Mouse (Mus musculus): ENCODE measurements around the gene Gpat2. TPM values are rescaled to one million over a fixed set of nuclear protein-coding genes. Genes with fewer than 3 reads are reported as not detected.

Gpat2 gene
- total RNA-seq, 2 experiments from 2014 or later = not detected

DNA sequence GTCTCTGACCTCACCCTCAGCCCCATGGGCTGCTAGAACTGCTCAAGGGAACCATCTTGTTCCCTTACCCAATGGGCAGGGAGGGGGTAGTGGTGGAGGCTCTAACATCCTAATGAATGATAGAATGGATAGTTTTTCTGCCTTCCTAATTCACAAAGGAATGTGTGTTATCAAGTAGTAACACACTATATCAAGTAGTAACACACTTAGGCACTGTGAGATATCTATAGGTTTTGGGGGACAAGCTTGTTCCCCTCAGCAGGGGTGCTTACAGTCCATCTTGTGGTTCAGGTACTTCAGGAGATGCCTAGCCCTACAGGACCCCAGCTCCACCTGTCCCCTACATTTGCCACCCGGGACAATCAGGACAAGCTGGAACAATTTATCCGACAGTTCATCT lies 10.6 kb downstream of the Gpat2 start:
- ATAC-seq (replicated peaks; ENCODE audit: low FRiP score, poor library complexity, severe bottlenecking) = no peak

DNA sequence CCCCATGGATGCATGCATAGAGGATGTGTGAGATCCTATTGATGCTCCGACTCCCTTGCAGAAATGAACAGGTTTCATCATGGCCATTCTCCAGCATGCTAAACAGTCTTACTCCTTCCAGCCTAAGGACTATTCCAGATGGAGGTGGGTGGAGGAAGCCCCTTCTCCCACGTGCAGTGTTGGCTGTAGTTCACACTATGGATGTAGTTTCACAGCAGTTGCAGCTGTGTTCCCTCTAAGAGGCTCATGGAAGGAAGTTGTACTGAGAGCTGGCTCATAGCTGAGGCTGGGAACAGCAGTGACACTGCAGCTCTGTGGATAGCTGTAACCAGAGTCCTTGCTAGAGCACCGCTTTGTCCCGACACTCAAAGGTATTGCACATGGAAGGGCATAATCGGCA lies 12.7 kb downstream of the Gpat2 start:
- no peak for ATAC-seq (replicated peaks; ENCODE audit: low FRiP score, poor library complexity, severe bottlenecking)

DNA sequence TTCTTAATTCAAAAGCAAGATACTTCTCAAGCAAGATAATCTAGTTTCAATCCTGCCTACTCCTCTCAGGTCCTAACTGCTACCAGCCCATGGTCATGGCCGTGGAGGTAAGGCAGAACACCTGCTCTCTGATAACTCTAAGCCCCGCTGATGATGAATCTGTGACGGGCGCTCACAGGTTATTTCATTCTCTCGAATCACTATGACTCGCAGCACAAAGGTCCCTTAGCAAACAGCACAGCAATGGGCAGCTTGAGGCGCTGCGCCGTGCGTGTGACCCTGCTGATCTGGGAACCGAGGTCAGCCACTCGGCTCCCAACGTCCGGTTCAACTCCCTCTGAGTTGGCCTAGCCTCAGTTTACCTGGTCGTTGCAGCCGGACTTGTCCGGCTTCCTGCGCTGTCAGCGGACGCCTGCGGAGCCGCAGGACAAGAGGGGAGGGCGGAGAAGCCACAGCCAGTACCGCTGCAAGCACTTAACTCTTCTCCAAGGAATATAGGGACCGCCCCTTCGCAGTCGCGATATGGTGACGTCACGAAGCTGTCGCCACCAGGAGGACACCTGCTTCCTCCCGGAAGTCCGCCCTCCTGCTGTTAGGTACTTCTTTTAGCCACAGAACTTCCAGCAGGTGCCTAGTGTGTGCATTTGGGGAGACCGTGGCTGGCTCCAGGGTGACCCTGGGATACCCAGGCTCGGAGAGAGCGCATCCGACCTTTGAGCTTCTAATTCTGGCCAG lies 19.2 kb downstream of the Gpat2 start, which contains the start of gene Fahd2a:
Gene Fahd2a (minus strand): TSS at position 511 of the 735 bp plus-strand sequence.
- ATAC-seq (replicated peaks; ENCODE audit: low FRiP score, poor library complexity, severe bottlenecking) = peak; percentile 95

DNA sequence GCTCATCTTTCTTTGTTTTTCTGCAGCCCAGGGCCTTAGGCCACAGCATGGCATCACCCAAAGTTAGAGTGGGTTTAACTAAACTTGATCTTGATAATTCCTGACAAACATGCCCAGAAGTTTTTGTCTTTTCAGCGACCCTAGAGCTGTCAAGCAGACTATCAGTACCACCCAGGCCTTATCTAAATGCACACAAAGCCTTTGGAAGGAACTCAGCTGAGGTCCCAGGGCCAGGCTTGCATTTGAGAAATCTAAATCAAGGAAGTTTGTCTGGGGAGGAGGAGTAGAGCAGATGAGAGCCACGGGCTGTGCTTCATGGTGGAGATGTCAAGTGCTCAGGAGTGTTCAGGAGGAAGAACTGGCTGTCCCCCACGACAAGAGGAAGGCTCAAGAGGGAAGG lies 21.8 kb downstream of the Gpat2 start:
- no peak for ATAC-seq (replicated peaks; ENCODE audit: low FRiP score, poor library complexity, severe bottlenecking)

DNA sequence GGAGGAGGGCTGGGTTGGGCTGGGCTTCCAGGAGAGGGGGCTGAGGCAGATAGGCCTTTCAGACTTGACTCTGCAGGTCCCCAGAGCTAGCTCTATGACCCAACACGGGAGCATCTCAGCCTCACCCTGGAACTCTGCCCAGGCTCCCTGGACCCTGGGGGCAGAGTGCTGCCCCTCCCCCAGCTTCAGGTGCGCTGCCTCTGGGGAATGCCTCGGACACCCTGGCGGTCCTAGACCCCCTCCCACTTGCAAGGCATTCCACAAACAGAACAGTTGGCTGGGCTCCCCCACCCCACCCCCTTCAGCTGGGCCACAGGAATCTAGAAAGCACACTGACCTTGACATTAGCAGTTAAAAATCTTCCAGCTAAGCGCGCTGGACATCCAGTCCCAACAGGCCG lies 24.7 kb downstream of the Gpat2 start:
- no peak for ATAC-seq (replicated peaks; ENCODE audit: low FRiP score, poor library complexity, severe bottlenecking)

DNA sequence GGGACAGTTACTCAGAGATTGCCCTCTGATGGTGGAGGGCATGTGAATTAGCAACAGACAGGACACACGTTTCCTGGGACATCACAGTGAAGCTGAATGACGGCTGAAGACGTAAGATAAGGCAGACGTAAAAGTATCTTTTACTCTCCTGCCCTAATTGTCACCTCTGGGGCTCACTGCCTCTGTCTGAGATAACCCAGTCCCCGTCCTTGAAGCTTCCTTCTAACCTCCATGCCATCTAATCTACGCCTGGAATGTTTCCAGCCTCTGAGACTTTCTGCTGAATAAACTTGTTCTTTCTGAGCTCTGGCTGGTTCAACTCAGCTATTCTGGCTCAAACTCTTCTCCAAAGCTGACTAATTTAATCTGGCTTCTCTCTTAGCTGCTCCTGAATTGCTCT lies 26.7 kb downstream of the Gpat2 start:
- no peak for ATAC-seq (replicated peaks; ENCODE audit: low FRiP score, poor library complexity, severe bottlenecking)

DNA sequence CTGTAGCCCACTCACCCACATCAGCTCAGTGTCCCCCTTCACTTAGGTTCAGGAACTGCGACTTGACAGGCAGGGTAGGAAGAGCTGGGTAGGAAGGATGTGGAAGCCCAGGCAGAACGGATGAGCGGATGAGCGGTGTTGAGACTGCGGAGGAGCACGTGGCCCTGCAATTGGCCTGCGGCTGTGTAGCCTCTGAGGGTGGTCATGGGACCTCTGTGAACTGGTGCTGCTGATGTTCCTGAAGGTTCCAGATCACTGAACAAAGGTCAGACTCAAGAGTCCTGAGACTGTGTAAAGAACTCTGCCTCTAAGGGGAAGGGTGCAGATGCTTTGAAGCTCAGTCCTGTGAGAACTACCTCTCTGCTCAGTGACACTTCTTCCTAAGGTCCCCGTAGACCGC lies 28.1 kb downstream of the Gpat2 start:
- ATAC-seq (replicated peaks; ENCODE audit: low FRiP score, poor library complexity, severe bottlenecking) = no peak

DNA sequence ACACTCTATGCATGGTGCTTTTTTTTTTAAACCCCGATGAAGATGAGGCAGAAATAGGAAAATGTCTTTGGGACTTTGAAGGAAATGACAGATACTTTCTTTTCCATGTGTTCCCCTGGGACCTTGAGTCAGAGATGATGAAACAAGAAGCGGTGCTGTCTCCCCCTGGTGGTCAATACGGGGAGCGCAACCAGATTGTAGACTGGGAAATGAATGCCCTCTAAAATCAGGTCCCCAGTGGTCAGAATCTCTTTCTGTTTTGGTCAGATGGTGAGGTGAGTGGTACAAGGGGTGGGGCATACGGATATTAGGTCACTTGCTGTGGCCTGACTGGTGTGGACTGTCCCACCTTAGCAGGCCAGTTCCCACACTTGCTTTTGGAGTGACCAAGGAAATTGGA lies 28.8 kb downstream of the Gpat2 start:
- ATAC-seq (replicated peaks; ENCODE audit: low FRiP score, poor library complexity, severe bottlenecking) = peak; percentile 69

DNA sequence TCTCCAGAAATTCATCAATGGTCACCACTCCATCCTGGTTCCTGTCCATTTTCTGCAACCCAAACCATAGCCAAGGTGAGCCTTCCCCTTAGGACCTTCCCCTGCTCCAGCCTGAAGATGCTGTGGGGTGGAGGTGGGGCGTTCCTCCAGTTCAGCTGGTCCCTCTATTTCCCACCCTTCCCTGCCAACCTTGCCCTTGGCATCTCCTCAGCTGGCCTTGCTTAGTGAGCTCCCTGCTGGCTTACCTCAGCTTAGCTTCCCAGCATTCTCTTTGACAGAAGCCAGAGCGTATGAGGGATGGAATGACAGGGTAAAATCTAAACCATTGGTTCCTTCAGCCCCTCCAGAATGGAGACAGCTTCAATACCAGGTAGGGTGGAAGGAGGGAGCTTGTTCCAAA lies 34.3 kb downstream of the Gpat2 start:
- ATAC-seq (replicated peaks; ENCODE audit: low FRiP score, poor library complexity, severe bottlenecking) = no peak

DNA sequence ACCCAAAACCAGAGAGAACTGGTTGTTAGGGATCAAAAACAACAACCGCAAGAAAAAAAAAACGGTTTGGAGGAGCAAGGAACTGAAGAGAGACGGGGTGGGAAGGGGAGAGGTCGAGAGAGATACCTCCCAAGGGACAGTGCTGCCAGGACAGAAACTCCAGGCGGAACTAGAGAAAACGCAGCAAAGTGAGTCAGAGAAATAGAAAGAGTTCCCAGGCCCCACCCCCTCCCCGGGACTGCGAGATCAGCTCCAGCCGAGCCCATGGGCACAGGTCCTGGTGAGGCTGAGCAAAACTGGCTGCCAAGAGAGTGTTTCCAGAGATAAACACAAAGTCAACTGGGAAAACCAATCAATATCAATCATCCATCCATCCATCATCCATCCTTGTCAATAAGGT lies 36.4 kb downstream of the Gpat2 start:
- ATAC-seq (replicated peaks; ENCODE audit: low FRiP score, poor library complexity, severe bottlenecking) = no peak

DNA sequence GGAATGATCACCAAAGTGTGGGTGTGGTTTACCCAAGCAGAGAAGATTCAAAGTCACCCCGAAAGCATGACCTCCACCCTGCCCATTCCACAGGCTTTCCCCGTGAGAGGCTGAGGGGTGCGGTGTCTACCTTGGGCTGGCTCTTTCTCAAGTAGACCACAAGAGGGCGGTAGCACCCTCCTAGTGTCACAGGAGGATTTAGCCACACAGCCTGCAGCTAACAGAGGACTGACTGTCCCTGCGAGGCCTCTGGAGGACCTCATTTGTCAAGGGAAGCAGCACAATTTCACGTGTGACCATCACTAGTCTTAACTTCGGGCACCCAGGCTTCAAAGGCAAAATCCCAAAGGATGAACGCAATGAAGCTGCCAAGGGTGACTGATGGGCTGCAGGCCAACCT lies 37.3 kb downstream of the Gpat2 start:
- ATAC-seq (replicated peaks; ENCODE audit: low FRiP score, poor library complexity, severe bottlenecking) = 0 out of 2 replicates have a peak, but pooled peaks have one; percentile 46

DNA sequence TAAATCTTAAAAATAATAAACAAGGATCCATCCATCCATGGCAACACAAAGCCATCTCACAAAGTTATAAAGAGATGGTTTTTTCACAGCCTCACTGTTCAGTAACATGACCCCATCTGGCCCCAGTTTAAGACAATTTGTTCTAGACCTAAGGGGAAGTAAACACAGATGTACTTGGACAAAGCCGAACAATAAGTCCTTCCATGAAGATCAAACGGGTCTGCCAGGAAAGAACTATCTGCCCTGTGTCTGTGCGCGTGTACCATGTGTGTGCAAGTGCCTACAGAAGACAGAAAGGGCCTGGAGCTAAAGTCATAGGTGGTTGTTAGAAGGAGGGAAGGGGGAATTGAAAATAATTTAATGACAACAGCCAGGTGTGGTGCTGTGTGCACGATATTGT lies 45.2 kb downstream of the Gpat2 start:
- ATAC-seq (replicated peaks; ENCODE audit: low FRiP score, poor library complexity, severe bottlenecking) = no peak

DNA sequence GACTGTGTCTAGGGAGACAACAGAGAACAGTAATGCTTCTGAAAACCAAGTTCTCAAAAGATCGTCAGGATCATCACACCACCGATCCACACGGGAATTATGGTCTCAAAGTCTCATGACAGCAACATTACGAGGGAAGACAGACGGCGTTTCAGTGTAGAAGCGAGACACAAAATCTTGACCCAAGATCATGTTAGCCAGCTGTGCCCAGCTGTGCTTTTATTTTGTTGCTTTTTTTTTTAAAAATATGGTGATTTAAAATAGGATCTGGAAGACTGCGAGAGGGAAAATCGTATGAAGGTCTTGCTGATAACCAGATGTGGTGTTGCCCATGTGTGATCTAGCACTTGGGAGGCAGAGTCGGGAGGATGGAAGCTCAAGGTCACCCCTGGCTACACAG lies 45.7 kb downstream of the Gpat2 start:
- no peak for ATAC-seq (replicated peaks; ENCODE audit: low FRiP score, poor library complexity, severe bottlenecking)

DNA sequence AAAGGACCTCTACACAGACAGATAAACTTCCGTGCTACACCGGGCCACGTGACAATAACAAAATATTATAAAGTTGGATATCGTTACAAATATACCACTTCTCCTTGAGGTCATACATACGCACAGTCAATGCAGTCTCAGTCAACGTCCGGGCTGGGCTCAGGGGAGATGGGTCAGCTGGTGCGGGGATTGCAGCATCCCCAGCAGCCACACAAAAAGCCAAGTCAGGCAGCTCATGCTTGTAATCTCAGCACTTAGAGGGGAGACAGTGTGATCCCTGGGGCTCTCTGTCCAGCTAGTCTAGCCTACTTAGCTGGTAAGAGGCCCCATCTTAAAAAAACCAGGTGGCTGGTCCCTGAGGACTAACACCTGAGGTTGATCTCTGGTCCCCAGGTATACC lies 46.3 kb downstream of the Gpat2 start:
- no peak for ATAC-seq (replicated peaks; ENCODE audit: low FRiP score, poor library complexity, severe bottlenecking)

DNA sequence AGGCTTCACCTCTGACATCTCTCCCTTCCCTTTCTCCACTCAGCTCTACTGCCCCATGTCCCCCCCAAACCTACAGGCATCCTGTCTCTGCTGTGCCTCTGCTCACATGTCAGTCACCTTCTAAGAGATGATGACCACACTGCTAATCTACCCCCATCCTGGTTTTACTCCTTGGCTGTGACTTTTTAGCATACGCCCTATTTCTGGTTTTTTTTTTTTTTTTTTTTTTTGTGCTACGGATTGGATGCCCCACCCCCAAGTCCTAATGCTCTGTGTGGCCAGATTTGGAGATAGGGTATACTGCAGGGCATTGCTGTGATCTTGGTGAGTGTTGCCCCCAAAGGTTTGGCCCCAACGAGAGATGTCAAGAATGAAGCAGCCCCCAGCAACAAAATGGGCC lies 47.3 kb downstream of the Gpat2 start:
- ATAC-seq (replicated peaks; ENCODE audit: low FRiP score, poor library complexity, severe bottlenecking) = no peak

DNA sequence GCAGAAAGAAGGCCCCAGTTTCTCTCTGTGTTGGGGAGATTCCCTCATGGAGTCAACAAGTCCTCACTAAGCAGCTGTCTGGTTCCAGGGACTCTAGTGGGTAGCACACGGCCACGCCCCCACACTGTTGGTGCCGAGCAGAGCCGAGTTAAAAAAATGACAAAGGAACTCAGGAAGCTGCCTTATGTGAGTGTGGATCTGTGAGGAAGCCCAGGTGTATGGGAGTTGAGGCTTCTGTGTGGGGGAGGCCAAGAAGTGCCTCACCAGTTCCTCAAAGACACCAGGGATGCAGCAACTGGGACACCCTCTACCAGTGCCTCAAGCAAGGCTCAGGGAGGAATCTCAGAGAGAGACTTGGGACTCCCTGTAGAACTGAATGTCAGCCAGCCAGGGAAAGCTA lies 54.2 kb downstream of the Gpat2 start:
- no peak for ATAC-seq (replicated peaks; ENCODE audit: low FRiP score, poor library complexity, severe bottlenecking)

DNA sequence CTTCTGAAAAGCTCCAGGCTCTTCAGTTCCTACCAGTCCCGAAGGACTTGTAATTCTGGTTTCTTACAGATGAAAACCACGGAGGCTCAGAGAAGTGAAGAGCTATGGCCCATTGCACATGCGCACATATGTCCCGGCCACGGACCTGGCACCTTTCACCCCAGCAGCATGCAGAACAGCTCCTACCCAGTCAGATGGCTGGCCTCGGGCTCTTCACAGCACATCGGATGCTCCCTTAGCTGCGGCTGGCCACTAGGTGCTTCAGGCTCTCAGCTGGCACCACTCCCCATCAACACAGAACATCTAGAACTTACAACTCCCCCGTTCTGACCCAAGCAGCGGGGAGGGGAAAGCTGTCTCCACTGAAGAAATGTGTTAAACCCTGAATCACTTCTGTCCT lies 54.8 kb downstream of the Gpat2 start:
- no peak for ATAC-seq (replicated peaks; ENCODE audit: low FRiP score, poor library complexity, severe bottlenecking)

DNA sequence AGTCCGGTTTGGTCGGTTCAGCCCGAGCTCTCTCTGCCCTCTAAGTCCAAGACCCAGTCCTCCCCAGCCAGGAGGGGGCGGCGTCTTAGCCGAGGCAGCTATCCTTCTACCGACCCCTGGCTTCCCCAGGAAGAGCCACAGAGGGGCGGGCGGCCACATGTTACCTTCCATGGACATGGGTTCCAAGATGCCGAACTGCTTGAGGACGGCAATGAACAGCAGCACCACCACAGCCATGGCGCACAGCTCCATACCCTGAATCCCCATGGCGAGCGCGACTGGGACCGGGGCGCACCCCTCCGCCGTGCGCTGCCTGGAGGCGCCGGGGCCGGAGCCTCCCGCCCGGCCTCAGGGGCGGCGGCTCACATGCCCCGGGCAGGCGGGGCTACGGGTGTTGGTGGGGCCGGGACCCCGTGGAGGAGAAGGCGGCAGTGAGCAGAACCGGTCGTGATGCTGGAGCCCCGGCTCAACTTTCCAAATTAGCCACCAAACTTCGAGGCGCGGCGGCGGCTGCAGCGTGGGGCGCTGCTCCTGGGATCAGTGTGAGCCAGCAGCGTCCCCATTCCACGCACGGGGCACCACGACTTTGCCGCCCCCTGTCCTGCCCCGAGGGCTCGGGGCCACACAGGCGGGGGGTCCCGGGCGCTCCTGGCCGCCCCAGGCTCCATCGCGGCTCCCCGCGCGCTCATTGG lies 57.0 kb downstream of the Gpat2 start:
- ATAC-seq (replicated peaks; ENCODE audit: low FRiP score, poor library complexity, severe bottlenecking) = no peak

DNA sequence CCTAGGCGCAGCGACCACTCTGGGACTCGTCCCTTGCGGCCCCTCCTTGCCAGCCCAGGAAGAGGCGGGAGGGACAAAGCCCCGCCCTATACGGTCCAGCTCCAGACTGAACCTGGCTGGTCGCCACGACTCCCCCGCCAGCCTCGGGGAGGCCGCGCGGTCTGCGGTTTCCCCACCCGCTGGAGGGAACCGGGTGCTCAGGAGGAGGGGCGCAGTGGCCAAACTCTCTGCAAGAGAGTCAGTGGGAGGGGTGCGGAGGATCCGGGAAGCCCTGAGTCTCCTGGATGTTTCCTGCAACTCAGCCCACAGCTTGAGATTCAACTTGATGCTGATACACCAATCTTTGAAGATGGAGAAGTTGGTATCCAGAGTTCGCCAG lies 57.5 kb downstream of the Gpat2 start:
- no peak for ATAC-seq (replicated peaks; ENCODE audit: low FRiP score, poor library complexity, severe bottlenecking)

DNA sequence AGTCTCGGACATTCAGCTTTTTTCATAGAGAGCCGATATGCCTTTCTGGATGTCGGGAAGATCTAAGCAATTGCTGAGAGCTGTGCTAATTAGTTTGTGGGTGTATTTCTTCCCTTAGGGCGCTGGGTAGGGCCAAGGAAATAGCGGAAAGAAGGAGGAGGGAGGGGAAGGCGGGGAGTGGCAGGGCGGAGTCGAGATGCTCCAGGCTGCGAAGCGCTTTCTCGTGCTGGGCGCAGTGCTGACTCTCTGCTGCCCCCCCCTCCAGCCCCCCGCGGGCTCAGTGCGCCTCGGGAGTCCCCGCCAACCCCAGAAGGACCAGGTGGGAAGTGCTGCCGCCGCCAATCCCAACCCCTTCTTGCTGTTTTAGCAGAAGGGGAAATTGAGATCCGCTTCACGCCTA lies 58.0 kb downstream of the Gpat2 start:
- ATAC-seq (replicated peaks; ENCODE audit: low FRiP score, poor library complexity, severe bottlenecking) = no peak

DNA sequence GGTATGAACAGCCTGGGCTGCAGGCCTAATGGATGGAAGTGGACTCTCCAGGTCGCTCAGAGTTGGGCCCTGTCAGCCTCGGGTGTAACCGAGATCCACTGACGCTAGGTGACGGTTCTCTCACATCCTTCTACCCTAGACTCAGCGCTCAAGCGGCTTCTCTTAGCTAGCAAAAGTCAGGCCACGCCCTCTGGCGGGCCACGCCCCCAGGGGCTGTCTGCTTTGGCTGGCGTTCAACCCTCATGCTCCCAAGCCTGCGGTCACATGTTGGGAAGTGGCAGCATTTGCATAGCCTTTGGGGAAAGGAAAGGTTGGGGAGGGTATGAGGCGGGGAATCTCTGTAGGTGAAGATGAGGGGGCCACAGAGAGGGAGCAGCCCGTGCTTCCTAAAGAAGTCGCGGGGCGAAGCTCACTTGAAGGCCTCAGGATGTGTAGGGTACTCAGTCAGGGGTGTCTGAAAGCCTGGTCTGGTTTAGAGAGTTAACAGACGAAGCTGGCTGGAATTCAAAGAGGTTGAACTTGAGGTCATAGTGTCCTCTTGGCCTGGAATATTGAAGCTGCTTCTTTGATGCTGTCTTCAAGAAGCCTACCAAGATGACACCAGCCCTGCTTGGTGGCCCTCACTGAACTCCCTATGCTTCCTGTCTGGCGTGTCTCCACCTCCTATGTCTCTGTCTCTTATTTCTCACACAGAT lies 59.6 kb downstream of the Gpat2 start:
- ATAC-seq (replicated peaks; ENCODE audit: low FRiP score, poor library complexity, severe bottlenecking) = no peak

All from erythroid progenitor cell, adult 5-6 weeks (primary cell).